Mouse (Mus musculus) gastrocnemius, adult 8-10 months (tissue): ENCODE measurements at regions not wholly inside any gene's neighbourhood (a gene's known extent, or its start where the extent isn't known, plus 50 kb on each side); places are given as distances from the start of the nearest gene placed in this dataset.

Experiments
- DNase-seq, 2 experiments: peaks; one replicate each; pipeline ENCODE4 v3.0.0; 2022; ENCODE audit warnings: low spot score in 2 of 2

DNA sequence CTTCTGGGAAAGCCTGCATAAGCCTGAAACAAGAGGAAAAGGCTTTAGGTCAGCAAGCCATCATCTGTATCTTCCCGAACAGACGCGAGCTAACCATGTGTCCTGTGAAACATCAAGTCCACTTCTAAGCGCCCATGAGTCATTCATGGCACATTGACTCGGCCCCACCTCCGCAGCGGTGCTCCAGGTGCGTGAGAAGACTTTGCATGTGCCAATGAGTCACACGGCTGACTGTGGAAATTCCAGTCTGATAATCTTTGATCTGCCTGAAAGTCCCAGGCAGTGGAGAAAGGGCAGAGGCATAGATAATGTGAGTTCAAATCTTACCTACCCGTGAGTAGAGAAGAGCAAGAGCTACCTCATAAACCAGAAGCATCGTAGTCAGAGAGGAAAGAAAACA lies 137.8 kb downstream of the Pfkfb3 start:
- DNase-seq, result no peak

DNA sequence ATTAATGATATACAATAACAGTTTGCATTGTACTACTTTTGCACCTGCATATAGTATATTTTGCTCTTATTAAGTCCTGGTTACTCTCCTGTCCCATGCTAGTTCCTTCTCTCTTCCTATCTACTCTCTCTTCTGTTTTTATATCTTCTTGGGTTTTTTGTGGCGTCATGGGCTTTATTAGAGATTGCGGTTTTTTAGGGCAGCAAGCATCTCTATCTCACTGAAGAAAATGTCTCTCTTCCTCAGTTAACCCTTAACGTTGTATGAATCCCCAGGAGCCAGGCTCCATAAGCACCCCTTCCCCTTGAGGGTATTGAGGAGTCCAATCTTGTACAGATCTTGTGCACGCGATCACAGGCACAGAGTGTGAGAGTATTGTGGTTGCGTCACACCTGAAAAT lies 141.4 kb downstream of the Pfkfb3 start:
- no peak for DNase-seq

GRCm38 (mm10) chr2:11408497-11408896 lies 145.4 kb downstream of the Pfkfb3 start:
- no peak for DNase-seq

DNA sequence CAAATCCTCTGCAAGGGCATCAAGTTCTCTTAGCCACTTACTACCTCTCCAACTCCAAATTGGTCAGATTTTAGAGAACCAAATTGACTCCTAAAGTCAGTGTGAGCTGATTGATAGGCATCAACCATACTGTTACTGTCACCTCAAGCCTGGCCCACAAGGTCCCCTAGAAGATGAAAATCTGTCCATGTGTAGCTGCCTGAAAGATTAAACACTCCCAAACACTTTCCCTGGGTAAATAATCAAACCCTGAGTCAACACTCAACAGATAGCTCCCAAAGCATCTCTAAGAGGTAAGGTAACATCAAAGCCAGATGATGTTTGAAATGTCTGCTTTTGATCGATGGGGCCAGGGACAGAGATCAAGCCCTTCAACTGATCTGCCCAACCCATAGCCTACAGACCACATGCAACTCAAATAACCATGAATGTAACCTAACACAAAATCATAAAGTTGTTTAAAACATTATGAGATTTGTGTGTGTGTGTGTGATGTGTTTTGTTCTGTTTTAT lies 147.7 kb downstream of the Pfkfb3 start:
- DNase-seq, result no peak

- DNase-seq, result no peak
These were observed 151.5 kb downstream of the Pfkfb3 start for GRCm38 (mm10) chr2:11402218-11402848.

GRCm38 (mm10) chr2:11399411-11399810 lies 154.5 kb downstream of the Pfkfb3 start:
- DNase-seq, result no peak

- DNase-seq, result no peak
These were observed 154.9 kb downstream of the Pfkfb3 start for GRCm38 (mm10) chr2:11398949-11399348.

- DNase-seq, result no peak
These were observed 155.5 kb downstream of the Pfkfb3 start for GRCm38 (mm10) chr2:11398391-11398790.

- DNase-seq, result no peak
These were observed 157.0 kb downstream of the Pfkfb3 start for GRCm38 (mm10) chr2:11396835-11397234.

GRCm38 (mm10) chr2:11394675-11395349 lies 159.1 kb downstream of the Pfkfb3 start:
- no peak for DNase-seq

DNA sequence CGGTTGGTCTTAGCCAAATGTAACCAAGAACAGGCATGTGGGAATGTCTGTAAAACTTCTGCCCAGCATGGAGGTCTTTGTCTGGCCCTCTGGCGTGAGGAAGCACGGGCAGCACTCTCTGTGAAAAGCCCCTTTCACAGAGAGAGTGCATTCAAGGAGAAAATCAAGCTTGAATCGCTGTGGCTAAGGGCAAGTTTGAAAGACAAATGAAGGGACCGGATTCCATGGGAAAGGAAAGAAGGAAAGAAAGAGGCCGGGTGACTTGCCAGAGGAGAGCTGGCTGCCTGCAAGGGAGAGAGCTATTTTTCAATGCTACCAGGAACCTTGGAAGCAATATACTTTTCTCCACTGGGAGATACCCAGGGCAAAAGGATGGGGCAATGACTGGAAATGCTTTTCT lies 162.2 kb downstream of the Pfkfb3 start:
- no peak for DNase-seq

- peak; percentile 9 to 19 for DNase-seq
These were observed 163.1 kb downstream of the Pfkfb3 start for GRCm38 (mm10) chr2:11390667-11391334.

DNA sequence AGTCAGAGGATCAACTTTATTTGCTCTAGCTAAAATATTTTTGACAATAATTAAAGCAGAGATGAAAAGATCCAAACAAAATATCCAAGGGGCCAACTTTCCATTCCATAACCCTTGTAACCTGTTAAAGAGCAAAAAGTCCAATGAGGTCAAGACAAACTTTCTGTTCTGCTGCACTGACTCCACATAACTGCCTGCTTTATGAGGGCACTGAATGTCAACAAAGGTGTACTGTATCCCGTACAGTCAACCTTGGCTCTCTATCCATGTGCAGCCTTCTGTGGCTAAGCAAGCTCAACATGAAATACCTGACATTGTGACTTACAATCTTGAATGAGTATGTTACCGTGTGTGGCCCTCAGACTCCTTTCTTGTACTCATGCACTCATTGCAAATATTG lies 166.3 kb downstream of the Pfkfb3 start:
- DNase-seq, result no peak

GRCm38 (mm10) chr2:11383815-11384214 lies 170.1 kb downstream of the Pfkfb3 start:
- no peak for DNase-seq

GRCm38 (mm10) chr2:11377213-11377612 lies 176.7 kb downstream of the Pfkfb3 start:
- no peak for DNase-seq

DNA sequence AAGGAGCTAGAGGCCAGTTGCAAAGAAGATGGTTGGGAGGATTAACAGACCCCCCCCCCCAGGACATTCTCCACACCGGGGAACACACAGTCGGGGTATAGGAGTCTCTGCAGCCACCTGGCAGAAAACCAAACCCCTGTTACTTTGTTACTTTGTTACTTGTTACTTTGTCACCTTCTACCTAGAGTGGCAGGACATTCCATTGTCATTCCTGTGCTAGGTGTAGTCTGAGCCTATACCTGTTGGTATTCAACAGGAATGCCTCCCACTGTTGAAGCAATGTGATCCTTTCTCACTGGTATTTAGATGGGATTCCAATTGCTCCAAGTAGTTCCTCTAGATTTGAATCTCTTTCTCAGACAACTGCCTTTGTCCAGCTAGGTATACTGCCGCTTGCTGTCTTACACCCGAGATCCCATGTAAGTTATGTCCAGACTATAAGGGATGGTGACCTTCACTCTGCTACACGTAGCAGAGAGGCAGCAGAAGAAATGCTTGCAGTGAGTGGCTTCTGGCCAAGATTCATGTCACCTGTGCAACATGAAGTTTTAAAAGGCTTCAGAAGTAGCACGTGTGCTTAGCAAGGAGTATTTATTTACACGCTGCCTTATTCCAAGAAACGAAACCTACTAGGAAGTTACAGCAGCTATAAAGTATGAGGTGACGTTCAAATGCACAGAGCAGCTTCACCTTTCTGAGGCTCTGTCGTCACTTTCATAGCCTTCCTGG lies 178.0 kb downstream of the Pfkfb3 start:
- no peak for DNase-seq

GRCm38 (mm10) chr2:11375092-11375491 lies 178.8 kb downstream of the Pfkfb3 start:
- peak in 1 of 2 experiments; percentile 8 for DNase-seq

GRCm38 (mm10) chr2:11370273-11370672 lies 183.6 kb downstream of the Pfkfb3 start:
- DNase-seq, result no peak

- DNase-seq, result no peak
These were observed 186.6 kb downstream of the Pfkfb3 start for GRCm38 (mm10) chr2:11367319-11367718.

GRCm38 (mm10) chr2:11365815-11366214 lies 188.1 kb downstream of the Pfkfb3 start:
- DNase-seq, result no peak

DNA sequence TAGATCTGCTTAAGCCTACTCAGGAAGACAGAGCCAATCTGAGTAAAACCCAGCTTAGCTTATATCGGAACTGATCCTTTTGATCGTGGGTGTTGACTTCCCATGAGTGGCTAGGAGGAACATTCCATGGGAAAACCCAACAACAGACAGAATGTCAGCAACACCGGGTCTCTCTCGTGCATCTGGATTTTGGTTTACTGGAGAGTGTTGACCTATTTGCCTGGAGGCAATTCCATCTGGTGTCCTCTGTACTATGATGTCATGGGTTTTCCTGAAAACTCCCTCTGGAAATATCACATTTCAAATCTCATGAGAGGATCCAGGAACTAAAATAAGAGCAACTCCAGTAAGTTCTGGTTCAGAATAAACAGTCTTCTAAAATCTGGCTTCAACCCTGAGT lies 188.5 kb downstream of the Pfkfb3 start:
- no peak for DNase-seq

DNA sequence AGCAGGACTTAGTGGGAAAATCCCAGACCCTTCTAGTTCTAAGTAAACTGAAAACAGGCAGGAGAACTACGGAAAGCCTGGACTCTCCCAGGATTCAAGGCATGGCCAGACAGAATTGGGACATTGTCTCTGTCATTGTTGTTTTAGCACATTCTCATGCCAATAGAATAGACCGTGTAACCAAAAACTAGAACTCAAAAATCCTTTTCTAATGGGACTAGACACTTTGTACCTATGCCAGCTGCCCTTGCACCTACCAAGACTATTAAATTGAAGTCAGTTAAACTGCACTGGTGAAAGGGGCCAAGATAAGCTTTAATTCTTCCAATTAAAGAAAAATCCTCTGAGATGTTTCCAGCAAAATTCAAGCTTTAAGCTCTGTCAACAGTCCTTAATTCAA lies 189.8 kb downstream of the Pfkfb3 start:
- DNase-seq, result no peak
